Mouse (Mus musculus) Patski (cell line): Measurements from ENCODE around the gene Ticrr. TPM values are rescaled to one million over a fixed set of nuclear protein-coding genes. Genes with fewer than 3 reads are reported as not detected.

Source experiments
- ATAC-seq: fragments of 100-300 bp; one replicate; pipeline ENCODE4 v1.8.0; 2021
- CTCF ChIA-PET: fragments of 350-600 bp; sonication (Branson Sonifier 250); formaldehyde crosslinking; loops from one replicate; lab custom pipeline; 2022; ENCODE audit warnings: inconsistent platforms; lab: Charles Lee
- POLR2A ChIA-PET: fragments of 350-600 bp; sonication (Branson Sonifier 250); formaldehyde crosslinking; loops from one replicate; lab custom pipeline; 2022; ENCODE audit warnings: antibody characterized with exemption, inconsistent platforms; lab: Charles Lee
- DNase-seq: peaks from one replicate; pipeline ENCODE4 v3.0.0-alpha.2; 2011; ENCODE audit warnings: low read depth, low spot score
- H3K27me3 ChIP-seq: fragments of 371-371 bp; one replicate; pipeline ENCODE4 v1.5.1; 2021
- CTCF ChIP-seq: fragments of 100-300 bp; IDR thresholded peaks from one replicate; pipeline ENCODE4 v1.5.1; 2021
- in situ Hi-C: fragments of 300-500 bp; cut with MboI; formaldehyde crosslinking; loops from 3 replicates; pipeline ENCODE4 v1.11.1; 2018; ENCODE audit warnings: low pct_unique_long_range_greater_than_20kb, mixed read lengths
- polyA plus RNA-seq: library from polyadenylated mRNA; unstranded; gene quantifications from one replicate; pipeline ENCODE4 v1.2.3, GENCODE M21; 2021

Gene Ticrr
- polyA plus RNA-seq, 1 experiment from 2014 or later, result 5.1 TPM

- ATAC-seq (no peak), DNase-seq (no peak)
- ChIA-PET CTCF (no interaction called here), POLR2A (no interaction called here)
- in situ Hi-C loops, result no loop called here
- no peak for TF ChIP-seq CTCF
- H3K27me3 ChIP-seq, result no peaks in the 10 kb centered on the region
Measured at GRCm38 (mm10) chr7:79742277-79742658, 82.3 kb downstream of the Ticrr start.

DNA sequence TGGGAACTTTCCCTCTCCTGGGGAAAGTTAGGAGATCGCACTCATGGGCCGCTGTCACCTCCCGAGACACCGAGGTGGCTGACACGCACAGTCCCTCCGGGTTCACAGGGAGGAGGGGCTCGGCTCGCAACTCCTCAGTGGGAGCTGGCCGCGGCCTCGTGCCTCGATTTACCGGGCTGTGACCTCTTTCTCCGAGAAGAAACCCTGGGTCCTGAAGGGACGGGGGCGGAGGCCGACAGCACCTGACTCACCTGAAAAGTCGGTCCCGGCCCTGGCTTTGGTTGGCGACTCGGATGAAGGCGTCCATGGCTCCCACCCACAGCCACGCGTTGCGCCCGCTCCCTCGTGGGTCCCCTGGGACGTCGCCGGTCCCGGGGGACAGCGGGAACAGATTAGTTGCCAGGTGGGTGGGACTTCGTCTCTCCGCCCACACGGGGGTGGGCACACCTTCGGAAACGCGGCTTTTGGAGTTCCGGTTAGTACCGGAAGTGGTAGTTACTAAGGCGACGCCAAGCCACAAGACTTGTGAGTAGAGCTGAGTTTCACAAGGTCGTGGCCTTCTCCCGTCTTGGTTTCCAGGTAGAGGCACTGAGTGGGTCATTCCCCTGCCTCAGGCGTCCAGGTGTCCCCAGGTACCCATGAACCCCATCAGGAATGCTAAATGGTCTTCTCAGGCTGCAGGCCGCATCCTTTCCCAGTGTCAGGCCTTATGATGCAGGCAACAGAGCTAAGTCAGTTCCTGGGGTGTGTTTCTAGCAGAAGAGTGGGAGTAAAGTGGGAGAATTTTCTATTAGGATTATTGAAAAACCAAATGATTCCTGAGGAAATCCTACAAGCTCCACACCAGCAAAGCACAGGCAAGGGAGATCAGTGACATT, 82.9 kb downstream of the Ticrr start, which contains the start of the genes Pex11a and Wdr93:
Gene Pex11a (minus strand): TSS at position 473 of the 878 bp plus-strand sequence.
Gene Wdr93 (plus strand): TSS at position 505 of the 878 bp plus-strand sequence.
- DNase-seq (peak; percentile 38), ATAC-seq (peak; percentile 80)
- in situ Hi-C loops, result no loop called here
- ChIA-PET CTCF (no interaction called here), POLR2A (interaction anchor here (1.6 kb wide), 1 partner anchor 8 kb away, joined by 5 read pairs; no protein-coding TSS in a partner anchor)
- H3K27me3 ChIP-seq, result no peaks in the 10 kb centered on the region
- no peak for TF ChIP-seq CTCF

DNA sequence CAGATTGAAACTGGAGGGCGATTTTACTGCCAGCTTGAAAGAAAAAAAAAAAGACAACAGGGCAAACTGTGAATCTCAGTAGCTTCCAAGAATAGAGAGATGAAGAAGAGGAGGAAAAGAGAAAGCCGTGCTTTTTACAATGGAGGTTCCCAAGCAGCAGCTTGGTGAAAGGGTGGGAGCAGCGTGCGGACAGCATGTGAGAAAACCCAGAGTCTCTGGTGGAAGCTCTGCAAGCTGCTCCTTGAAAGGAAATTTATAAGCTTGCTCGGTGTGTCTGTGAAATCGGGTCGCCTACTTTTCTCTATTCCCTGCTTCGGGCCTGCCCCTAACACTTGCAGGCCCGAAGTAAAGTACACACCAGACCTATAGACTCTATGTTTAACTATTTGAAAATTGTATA, 84.1 kb downstream of the Ticrr start:
- in situ Hi-C loops, result no loop called here
- CTCF ChIA-PET, result interaction anchor here (0.8 to 2.2 kb wide), 2 partner anchors 15 to 21 kb away, joined by 3 to 7 read pairs; no protein-coding TSS in a partner anchor
- POLR2A ChIA-PET, result interaction anchor here (0.6 to 1.6 kb wide), 2 partner anchors 9 to 155 kb away, joined by 3 to 5 read pairs; no protein-coding TSS in a partner anchor
- H3K27me3 ChIP-seq, result no peaks in the 10 kb centered on the region
- DNase-seq, result no peak
- no peak for TF ChIP-seq CTCF
- no peak for ATAC-seq

DNA sequence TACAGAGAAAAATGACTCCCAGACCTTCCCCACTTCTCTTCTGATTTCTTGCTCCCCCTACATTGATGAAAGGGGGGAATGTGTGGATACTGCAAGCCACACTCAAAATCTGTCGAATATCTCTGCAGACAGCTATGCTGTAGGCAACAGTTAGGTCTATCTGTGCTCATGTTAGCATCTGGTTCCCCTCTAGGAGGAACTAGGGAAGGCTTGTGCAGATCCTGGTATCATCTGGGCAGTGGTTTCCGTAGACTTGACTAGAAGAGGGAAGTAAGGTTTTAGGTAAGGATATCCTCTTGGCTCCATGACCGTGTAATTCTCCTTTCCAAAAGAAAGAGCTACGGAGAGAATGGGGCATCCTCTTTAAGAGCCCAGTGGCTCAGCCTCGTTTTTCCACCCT, 84.6 kb downstream of the Ticrr start:
- ChIA-PET CTCF (interaction anchor here (2.2 kb wide), 1 partner anchor 15 kb away, joined by 7 read pairs; no protein-coding TSS in a partner anchor), POLR2A (interaction anchor here (1.6 kb wide), 1 partner anchor 10 kb away, joined by 5 read pairs; no protein-coding TSS in a partner anchor)
- no peaks in the 10 kb centered on the region for H3K27me3 ChIP-seq
- no peak for TF ChIP-seq CTCF
- DNase-seq (no peak), ATAC-seq (no peak)
- in situ Hi-C loops, result no loop called here

- TF ChIP-seq CTCF, result no peak
- ATAC-seq, result no peak
- in situ Hi-C loops, result no loop called here
- no peaks in the 10 kb centered on the region for H3K27me3 ChIP-seq
- CTCF ChIA-PET, result no interaction called here
- no peak for DNase-seq
- POLR2A ChIA-PET, result no interaction called here
Measured at GRCm38 (mm10) chr7:79747659-79748058, 87.7 kb downstream of the Ticrr start.

Other genes with a start within 250 kb of the Ticrr start
- gene Polg, start 193.8 kb upstream of the Ticrr start, polyA plus RNA-seq, result 74.8 TPM
- gene Rhcg, start 42.5 kb upstream of the Ticrr start, polyA plus RNA-seq, result 0.04 TPM
- gene Kif7, start 55.5 kb downstream of the Ticrr start, polyA plus RNA-seq, result 9.6 TPM
- 0.06 TPM for gene Plin1, start 72.7 kb downstream of the Ticrr start, polyA plus RNA-seq
- 17.5 TPM for gene Pex11a, start 82.9 kb downstream of the Ticrr start, polyA plus RNA-seq
- 2.1 TPM for gene Wdr93, start 83.0 kb downstream of the Ticrr start, polyA plus RNA-seq
- gene Mesp1, start 133.6 kb downstream of the Ticrr start, polyA plus RNA-seq, result not detected
- 0.15 TPM for gene Mesp2, start 150.5 kb downstream of the Ticrr start, polyA plus RNA-seq
- 14.9 TPM for gene Anpep, start 200.9 kb downstream of the Ticrr start, polyA plus RNA-seq